Mouse (Mus musculus): Measurements from ENCODE around the gene Rgs9bp. TPM values are rescaled to one million over a fixed set of nuclear protein-coding genes. Genes with fewer than 3 reads are reported as not detected.
"Not testable (repeated sequence)": the region's sequence is repeated elsewhere in the genome, so short reads cannot be mapped to it uniquely, and the experiment has no call there.

Rgs9bp gene
- total RNA-seq, 2 experiments from 2014 or later: 0.22 to 0.52 TPM

DNA sequence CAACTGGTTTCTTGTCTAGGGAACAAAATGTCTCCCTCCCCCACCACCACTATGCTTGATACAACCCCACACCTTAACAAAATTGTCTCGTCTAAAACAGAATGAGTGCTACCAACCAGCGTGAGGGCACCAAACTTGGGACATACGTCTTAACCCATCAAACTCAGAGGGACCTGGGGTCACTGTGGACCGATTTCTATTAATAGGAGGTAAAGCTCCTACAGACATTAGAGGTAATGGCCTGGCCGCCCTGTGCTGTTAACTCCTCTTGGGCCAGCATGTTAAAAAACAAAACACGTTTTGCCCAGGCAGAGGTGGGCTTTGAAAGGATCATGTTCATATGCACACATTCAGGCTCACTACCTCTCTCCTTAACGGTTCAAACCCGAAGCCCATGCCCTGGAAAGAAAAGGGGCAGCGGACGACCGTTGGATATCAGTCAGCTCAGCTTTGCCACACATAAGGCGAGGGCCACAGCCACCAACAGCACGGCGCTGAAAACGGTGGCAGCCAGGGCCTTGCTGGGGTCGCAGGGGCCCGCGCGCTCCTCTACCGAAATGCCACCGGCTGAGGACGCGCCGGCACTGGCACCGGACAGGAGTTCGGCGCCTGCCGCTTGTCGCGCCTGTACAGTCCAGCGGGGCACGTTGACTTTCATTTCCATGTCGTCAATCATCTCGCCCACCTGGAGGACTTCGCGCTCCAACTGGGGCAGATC, 1.2 kb downstream of the Rgs9bp start:
- no peak for DNase-seq (ENCODE audit: low spot score in 2 of 2)

DNA sequence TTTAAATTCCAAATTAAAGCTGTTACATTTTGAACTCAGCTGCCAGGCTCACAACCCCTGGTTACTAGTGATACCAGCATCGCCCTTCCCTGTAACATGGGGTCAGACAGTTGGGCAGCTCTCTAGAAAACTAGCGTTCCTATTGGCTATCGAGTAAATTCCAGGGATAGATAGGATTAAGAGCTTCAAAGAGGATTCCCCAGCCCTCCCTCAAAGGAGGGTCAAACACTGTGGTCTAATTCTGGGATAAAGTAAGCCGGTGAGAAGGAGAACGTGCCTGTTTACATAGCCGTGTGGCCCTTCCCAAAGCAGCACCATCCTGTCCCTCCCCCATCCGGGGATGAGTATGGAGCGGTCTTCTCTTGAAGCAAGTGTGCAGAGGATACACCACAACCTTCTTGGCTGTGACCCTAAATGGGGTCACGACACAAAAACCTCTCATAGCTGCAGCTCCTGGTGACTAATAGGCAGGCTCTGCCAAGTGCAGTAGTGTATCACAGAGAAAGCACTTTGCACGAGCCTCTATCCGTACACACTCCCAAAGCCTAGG, 1.8 kb downstream of the Rgs9bp start:
- no peak for DNase-seq (ENCODE audit: low spot score in 2 of 2)

DNA sequence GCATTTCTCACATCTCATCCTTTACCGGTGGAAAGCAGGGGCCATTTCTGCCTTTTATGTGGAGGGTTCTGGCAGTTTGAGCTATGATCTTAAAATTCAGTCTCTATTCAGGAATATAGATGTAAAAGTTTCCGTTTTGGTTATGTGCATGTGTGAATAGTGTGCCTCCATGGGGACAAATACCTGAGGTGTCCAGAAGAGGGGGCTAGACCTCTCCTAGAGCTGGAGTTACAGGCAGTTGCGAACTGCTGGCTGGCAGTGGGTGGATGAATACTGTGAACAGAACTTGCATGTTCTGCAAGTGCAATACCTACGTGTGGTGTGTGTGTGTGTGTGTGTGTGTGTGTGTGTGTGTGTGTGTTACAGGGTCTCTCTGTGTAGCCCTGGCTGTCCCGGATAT, 2.7 kb downstream of the Rgs9bp start:
- DNase-seq (ENCODE audit: low spot score in 2 of 2): no peak

DNA sequence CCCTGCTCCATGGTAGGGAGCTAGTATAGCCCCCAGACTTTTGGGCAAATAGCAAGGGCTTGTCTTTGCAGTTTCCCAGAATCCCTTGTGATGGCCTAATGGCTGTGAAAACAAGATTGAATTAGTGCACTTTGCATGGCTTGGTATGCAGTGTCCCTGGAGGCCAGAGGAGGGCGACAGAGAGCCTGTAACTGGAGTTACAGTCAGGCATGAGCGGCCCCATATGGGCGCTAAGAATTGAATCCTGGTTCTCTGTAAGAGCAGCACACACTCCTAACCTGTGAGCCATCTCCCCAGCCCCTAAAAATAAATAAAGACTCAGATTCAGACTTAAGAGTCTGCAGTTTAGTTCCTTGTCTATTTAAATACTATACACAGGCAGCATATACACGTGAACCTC, 5.5 kb downstream of the Rgs9bp start:
- DNase-seq (ENCODE audit: low spot score in 2 of 2): peak in 1 of 2 experiments; percentile 33

DNA sequence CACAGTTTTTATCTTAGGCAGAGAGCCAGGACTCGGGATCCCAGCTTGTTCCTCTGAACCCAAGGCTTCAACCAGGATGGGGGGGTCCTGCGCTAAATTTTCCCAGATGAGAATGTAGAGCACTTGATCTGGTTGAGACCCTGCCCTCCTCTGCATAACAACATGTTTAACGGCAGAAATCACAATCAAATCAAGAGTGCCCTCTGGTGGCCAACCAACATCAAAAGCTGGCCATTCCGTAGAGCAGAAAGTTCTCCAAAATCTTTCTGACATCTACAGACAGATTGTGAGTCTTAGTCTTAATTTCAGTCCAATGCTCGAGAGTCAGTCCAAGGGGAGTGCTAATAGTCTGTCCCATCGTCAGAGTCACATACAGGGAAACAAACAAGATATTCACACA, 14.5 kb downstream of the Rgs9bp start:
- DNase-seq (ENCODE audit: low spot score in 2 of 2): not testable (repeated sequence)

DNA sequence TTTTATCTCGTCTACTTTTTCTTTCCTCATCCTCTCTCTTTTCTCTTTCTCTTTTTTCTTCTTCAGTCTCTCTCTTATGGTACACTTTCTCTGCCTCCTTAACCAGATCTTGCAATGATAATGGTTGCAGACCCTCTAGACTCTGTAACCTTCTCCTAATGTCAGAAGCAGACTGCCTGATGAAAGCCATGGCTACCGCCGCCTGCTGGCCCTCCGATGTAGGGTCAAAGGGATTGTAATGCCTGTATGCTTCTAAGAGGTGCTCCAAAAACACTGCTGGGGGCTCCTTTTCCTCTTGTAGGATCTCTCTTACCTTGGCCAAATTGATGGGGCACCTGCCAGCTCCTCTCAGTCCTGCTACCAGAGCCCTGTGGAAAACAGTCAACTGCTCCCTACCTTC, 15.7 kb downstream of the Rgs9bp start:
- DNase-seq (ENCODE audit: low spot score in 2 of 2): not testable (repeated sequence)

DNA sequence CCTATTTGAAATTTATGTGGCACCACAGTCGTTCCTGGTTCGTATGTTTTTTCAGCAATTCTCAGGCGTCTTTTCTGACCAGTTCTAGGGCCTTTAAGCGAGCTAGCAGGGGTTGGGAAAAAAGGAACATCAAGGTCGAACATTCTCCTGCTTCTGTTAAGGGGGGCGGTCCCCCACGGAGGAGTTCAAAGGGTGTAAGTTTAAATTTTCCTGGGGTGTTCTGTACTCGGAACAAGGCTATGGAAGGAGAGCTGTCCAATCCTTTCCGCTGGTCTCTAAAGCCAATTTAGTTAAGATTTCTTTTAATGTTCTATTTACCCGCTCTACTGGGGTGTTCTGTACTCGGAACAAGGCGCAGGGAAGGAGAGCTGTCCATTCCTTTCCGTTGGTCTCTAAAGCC, 19.4 kb downstream of the Rgs9bp start:
- not testable (repeated sequence) for DNase-seq (ENCODE audit: low spot score in 2 of 2)

DNA sequence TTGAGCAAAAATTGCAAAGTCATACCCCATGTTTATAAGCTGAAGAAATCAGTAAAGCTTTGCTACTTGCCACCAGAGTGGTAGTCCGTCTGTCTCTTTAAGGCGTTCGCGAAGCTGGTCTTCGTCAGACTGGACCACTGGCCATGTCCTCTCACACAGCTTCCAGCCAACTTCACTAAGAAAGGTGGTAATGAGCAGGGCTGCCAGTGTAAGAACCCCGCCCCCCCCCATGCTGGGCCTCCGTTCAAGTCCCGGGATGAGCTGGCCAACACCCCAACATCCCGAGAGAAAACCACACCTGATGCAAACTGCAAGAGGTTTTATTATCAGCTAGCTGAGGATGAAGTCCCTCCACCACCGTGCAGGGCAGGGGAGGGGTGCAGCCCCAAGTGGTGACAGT, 20.5 kb downstream of the Rgs9bp start:
- DNase-seq (ENCODE audit: low spot score in 2 of 2): not testable (repeated sequence)

DNA sequence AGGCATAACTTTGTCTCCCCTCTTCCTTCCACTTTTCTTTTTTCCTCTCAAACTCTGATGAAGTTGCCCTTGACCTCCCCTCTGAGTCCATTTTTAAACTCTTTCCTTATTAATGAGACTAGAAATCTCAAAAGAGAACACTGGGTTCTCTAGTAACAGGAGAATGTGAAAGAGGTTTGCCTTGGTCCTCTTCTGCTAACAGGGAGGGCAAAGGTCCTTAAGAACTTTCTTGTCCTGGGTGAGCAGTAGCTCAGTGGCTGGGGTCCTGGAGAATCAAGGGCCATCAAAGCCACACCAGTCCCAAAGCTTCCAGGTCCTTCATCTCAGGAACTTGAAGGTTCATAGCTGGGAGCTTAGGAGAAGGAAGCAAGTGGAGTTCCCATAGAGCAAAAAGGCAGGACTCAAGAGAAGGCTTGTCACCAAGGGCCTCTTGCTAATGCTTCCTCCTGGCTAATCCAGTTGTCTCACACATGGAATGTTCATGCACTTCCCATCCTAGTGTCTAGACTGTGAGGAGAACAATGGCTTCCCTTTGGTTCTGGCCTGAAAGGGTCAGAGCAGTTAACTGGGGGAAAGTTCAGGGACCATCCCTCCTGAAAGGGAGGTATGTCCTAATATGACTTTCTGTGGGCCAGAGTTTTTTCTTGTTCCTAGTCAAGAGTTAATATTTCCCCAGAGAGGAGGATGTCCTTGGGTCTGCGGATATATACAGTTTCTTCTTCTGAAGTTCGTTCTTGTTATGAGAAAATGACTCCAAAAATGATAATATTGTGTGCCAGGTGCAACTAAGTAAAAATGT, 21.1 kb downstream of the Rgs9bp start:
- no peak for DNase-seq (ENCODE audit: low spot score in 2 of 2)

DNA sequence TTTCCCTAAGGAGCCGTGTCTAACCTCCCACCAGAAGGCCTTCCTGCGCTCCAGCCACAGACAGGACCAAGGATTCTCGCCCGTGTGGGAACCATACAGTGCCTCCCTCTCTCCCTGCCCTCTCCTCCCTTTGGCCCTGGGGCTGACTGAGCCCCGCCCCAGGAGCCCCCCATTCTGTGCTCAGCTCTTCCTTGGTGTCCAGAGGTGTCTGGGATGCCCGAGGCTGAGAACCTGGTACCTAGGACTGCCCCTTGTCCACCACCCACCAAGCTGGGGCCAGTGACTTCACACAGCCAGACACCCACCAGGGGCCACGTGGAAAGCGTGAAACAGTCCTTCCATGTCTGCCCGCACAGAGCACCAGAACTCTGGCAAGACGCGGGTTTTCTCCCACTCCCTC, 22.3 kb downstream of the Rgs9bp start:
- no peak for DNase-seq (ENCODE audit: low spot score in 2 of 2)

DNA sequence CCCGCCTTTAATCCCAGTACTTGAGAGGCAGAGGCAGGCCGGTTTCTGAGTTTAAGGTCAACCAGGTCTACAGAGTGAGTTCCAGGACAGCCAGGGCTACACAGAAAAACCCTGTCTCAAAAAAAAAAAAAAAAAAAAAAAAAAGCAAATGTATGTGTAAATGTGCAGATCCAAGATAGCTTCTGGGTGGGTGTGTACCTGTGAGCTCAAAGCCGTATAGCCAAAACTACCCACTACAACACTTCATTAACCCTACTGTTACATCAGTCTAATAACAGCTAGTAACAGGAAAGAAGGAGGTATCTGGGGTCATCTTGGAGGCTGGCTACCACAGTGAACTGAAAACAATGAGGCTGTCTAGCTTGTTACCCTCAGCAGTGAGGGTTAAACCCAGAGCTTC, 25.5 kb downstream of the Rgs9bp start:
- DNase-seq (ENCODE audit: low spot score in 2 of 2): no peak

DNA sequence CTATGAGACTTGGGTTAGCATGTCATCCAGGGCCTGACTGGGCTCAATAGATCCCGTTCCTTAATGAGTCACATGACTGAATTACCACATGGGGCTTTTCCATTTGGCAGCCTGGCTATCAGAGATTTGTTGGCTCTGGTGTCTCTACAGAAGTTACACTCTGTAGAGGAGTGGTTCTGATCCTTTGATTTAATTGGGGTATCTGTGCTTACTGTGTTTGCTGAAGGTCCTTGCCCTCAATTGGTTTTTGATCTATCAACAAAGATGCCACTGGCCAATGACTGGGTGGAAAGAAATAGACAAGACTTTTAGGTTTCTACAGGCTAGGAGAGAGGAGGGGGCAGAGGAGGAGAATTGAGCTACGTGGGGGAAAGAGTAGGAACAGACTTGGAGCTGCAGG, 26.7 kb downstream of the Rgs9bp start:
- no peak for DNase-seq (ENCODE audit: low spot score in 2 of 2)

DNA sequence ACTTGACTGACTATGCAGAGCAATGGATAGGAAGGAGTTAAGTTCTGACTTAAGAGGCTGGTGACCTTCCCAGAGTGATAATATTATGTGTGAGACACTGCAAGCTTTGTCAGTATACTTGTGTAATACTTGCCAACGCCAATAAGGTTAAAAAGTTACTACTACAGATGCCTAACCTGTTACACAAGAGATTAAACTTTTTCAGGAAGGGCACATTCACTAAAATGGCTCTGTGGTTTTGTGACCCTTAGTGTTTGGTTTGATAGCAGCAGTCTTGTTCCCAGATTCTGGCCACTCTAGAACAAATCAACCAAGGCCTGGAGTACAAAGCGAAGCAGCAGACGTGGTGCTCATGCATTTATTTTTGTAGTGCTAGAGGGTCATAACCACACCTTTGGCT, 27.8 kb downstream of the Rgs9bp start:
- DNase-seq (ENCODE audit: low spot score in 2 of 2): no peak

DNA sequence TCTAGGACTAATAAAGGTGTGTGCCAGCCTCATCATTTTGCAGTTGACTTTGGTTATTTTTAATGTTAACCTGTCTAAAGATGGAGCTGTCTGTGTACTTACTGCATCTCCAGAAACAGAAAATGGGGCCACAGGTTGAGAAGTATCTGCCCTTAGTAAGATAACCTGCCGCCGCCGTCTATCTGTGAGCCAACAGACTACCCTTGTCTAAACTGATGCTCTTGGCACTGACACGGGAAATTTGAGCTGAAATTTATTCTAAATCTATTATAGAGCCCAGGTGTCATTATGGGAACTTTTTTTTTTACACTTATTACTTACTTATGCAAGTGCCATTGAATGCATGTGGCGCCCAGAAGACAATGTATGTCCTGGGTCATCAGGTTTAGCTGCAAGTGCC, 28.5 kb downstream of the Rgs9bp start:
- DNase-seq (ENCODE audit: low spot score in 2 of 2): no peak

DNA sequence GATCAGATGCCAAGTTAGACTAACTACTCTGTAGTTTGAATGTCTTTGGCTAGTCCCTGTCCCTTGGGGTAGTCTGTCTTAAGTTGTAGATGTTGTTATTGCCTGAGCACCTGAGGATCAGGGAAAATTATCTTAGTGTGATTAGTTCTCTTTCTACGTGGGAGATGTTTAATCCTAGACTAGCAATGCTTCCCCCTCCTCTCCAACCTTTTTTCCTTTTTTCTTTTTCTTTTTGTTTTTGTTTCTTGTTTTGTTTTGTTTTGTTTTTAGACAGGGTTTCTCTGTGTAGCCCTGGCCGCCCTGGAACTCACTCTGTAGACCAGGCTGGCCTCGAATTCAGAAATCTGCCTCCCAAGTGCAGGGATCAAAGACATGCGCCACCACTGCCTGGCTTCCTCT, 29.2 kb downstream of the Rgs9bp start, which contains the start of gene Nudt19:
Gene Nudt19 (minus strand): TSS at position 100 of the 399 bp plus-strand sequence.
- no peak for DNase-seq (ENCODE audit: low spot score in 2 of 2)

DNA sequence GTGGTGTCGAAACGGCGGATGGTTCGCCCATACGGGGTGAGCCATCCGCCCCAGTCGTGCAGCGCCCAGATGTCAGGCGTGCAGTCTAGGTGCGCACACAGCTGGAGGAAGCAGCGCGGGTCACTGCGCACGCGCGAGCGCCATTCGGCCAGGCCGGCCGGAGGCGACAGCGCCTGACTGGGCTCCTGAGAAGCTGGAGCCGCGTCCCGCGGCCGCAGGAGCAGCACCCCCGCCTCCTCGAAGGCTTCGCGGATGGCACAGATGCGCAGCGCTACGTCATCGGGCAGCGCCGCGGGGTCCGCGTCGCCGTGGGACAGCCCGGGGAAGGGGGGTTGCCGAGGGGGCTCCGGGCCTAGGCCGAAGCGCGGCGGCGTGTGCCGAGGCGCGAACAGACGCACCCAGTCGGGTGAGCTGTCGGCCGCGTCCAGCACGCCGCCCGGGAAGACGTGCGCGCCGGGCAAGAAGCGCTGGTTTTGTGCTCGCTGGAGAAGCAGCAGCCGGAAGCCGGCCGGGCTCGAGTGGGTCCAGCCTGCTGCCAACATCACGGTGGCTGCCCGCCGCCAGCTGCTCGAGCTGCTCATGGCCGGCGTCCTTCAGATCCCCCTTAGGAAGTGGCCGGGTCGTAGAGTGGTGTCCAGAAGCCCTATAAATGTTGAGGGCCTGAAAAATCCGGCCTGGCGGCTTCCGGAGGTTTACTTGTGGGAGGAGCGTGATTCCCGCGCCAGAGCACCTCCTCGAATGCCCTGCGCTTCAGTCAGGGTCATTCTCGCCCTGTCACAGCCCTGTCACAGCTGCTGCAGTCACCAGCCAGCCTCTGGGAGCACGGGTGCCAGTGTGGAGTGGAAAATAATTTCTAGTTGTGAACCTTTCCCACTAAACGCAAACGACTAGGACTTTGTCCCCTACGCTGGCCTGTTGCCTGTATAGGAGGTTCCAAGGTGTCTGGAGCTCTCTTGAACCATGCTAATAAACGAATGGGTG, 29.9 kb downstream of the Rgs9bp start:
- DNase-seq (ENCODE audit: low spot score in 2 of 2): peak; percentile 84 to 88

DNA sequence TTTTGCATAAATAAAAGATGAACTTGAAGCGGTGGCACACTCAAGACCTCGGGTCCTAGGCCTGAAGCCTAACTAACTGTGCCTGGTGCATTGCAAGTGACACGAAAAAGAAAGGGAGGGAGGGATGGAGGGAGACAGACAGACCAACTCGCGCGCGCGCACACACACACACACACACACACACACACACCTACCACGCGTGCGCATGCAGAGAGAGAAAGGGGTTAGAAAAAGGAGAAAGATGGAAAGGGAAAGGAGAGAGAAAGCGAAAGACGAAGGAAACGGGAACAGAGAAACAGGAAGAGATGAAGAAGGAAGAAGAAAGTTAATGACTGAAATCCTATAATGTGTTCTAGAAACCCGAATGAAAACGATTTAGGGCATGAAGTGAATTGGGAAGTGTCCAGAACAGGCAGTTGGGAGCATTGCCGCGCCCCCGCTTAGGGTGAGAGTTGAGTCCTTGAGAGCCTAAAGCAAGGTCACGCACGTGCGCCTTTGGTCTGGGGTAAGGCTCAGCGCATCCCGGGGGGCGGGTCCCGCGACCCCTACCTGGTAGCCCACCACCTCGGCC, 30.7 kb downstream of the Rgs9bp start:
- DNase-seq (ENCODE audit: low spot score in 2 of 2): no peak

DNA sequence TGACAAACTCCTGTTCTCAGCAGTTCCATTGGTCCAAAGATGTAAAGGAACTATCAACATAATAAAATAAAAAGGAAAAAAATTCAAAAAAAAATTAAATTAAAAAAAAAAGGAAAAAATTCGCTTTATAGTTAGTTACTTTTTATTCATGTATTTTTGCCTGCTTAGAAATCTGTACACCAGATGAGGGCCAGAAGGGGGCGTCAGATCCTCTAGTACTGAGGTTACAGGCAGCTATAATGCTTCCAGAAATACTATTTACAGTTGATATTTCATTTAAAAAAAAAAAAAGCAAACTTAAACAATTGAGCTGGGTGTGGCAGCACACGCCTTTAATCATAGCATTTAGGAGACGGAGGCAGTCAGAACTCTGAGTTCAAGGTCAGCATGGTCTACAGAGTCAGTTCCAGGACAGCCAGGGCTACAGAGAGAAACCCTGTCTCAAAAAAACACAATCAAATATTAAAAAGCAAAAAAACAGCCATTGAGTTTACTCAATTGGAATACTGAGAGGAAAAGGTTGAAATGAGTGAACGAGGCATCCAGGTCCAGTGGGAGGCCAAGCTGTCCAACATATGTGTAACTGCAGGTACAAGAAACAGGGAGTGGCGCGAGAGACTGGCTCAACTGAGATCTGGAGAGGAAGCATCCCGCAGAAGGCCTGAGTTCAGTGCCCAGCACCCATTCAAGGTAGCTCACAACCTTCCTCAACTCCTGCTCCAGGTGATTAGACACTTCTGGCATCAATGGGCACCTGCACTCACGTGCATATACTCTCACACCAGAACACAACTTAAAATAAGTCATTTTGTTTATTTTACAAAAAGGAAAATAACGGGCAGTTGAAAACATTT, 31.4 kb downstream of the Rgs9bp start:
- DNase-seq (ENCODE audit: low spot score in 2 of 2): no peak

DNA sequence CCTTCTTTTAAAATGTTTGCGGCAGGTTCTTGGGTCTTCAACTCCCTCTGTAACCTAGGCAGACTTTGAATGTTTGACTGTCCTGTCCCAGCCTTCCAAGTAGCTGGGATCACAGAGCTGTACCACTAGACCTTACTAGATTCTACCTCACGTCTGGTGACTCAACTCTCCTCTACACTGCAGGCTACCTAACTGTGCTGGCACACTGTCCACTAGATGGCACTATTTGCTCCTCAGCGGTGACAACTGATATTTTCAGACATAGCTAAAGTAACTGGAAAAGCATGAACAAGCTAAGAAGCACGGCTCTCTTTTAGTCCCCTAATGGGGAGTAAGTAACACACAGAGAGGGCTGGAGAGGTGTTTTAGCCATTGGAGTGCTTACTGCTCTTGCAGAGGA, 39.5 kb downstream of the Rgs9bp start:
- peak in 1 of 2 experiments; percentile 48 for DNase-seq (ENCODE audit: low spot score in 2 of 2)

DNA sequence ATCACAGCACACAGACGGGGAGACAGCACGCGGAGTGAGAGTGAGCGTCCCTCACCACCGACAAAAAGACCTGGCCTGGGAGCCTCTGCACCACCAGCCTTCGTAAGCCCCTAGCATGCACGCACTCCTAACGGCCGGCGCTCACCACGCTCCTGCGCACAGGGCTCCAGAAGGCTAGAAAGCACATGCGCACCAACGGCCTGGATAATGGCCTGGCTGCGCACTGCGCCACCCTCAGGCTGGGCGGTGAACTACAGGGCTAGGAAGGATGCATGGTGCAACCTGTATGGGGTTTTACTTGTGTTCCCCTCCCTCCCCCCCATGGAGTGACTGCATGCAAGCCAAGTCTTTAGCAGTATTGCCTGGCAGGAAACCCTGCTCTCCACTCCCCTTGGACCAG, 47.8 kb downstream of the Rgs9bp start, which contains the start of gene Tdrd12:
Gene Tdrd12 (minus strand): TSS at position 184 of the 400 bp plus-strand sequence.
- DNase-seq (ENCODE audit: low spot score in 2 of 2): no peak
